Mouse (Mus musculus) lung, embryonic 15.5 days (tissue): ENCODE results near the gene Gstp2. TPM values are rescaled to one million over a fixed set of nuclear protein-coding genes. Genes with fewer than 3 reads are reported as not detected.
A peak's percentile ranks its signal among the peaks of the same experiment; 100 is the strongest.
"Not testable (repeated sequence)": the region's sequence is repeated elsewhere in the genome, so short reads cannot be mapped to it uniquely, and the experiment has no call there.

Source experiments
- ATAC-seq: fragments of 200-750 bp; cut with Nextera tagmentation; 2 replicates; pipeline ENCODE4 v1.8.0; 2017; ENCODE audit warnings: moderate number of reproducible peaks, borderline replicate concordance; ENCODE audit not compliant: low FRiP score, low TSS enrichment; ENCODE audit errors: extremely low read depth
- H3K27ac ChIP-seq: fragments of 300-500 bp; sonication (generic); 2 replicates; pipeline ENCODE4 v1.5.1; 2015; ENCODE audit warnings: moderate library complexity, mild to moderate bottlenecking, inconsistent platforms
- H3K27me3 ChIP-seq: fragments of 300-500 bp; sonication (generic); 2 replicates; pipeline ENCODE4 v1.6.1; 2015; ENCODE audit warnings: inconsistent platforms
- H3K36me3 ChIP-seq: fragments of 300-500 bp; sonication (generic); 2 replicates; pipeline ENCODE4 v1.6.1; 2015; ENCODE audit warnings: inconsistent platforms
- H3K4me1 ChIP-seq: fragments of 300-500 bp; sonication (generic); 2 replicates; pipeline ENCODE4 v1.6.1; 2015; ENCODE audit warnings: inconsistent platforms
- H3K4me2 ChIP-seq: fragments of 300-500 bp; sonication (generic); 2 replicates; pipeline ENCODE4 v1.6.1; 2015; ENCODE audit warnings: inconsistent platforms, mild to moderate bottlenecking, moderate library complexity
- H3K4me3 ChIP-seq: fragments of 300-500 bp; sonication (generic); 2 replicates; pipeline ENCODE4 v1.5.1; 2015; ENCODE audit warnings: mild to moderate bottlenecking, inconsistent platforms
- H3K9ac ChIP-seq: fragments of 300-500 bp; sonication (generic); 2 replicates; pipeline ENCODE4 v1.6.1; 2015; ENCODE audit warnings: inconsistent platforms
- H3K9me3 ChIP-seq: fragments of 300-500 bp; sonication (generic); 2 replicates; pipeline ENCODE4 v1.6.1; 2016; ENCODE audit warnings: inconsistent platforms
- WGBS: fragments of 180-500 bp; shearing (Covaris S2); methylation state at CpG from one replicate; pipeline ENCODE4 v1.1.7; 2015; 5-methylcytosine and 5-hydroxymethylcytosine counted together
- polyA plus RNA-seq: library from polyadenylated mRNA; unstranded; fragments of >200 nt; fragmentation: Nextera tagmentation; extraction: Ambion mirVana; gene quantifications from 2 replicates; pipeline ENCODE4 v1.2.1, GENCODE M21; 2015

Gstp2 gene
- polyA plus RNA-seq, 1 experiment from 2014 or later: 5.2 TPM

- not testable (repeated sequence) for H3K27ac ChIP-seq, H3K9me3 ChIP-seq, ATAC-seq, H3K27me3 ChIP-seq, H3K4me3 ChIP-seq, H3K4me2 ChIP-seq, H3K4me1 ChIP-seq, H3K9ac ChIP-seq, H3K36me3 ChIP-seq
- 80% methylated on average over 5 of the region's 5 CpGs for WGBS
Observed at GRCm38 (mm10) chr19:4044109-4044508, 1.7 kb downstream of the Gstp2 start.

GRCm38 (mm10) chr19:4042124-4042523, 3.7 kb downstream of the Gstp2 start:
- WGBS: 62% methylated on average over 14 of the region's 14 CpGs
- H3K4me2 ChIP-seq: no peak overlapping the region
- ATAC-seq: no peak

DNA sequence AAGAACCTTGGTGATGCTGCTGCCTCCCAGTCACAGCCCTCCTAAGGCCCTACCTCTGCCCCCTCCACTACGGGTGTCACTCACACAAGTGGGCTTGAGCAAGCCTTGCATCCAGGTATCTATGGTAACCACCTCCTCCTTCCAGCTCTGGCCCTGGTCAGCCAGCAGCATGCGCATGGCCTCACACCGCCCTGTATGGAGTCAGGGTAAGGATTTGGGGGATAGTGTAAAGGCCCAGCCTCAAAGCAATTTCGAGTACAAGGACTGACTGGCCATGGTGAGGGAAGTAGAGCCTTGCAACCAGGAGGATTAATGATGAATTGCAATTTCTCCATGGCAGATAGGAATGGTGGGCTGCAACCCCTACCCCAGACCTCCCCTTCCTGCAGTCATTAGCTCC, 4.3 kb downstream of the Gstp2 start:
- H3K4me1 ChIP-seq: peaks cover 12% of the 10 kb centered on the region
- H3K9ac ChIP-seq, H3K27ac ChIP-seq, H3K27me3 ChIP-seq, H3K9me3 ChIP-seq, H3K4me3 ChIP-seq, H3K4me2 ChIP-seq, H3K36me3 ChIP-seq, ATAC-seq: not testable (repeated sequence)
- 84% methylated on average over 3 of the region's 4 CpGs for WGBS

More at GRCm38 (mm10) chr19:4042124-4042523, 3.7 kb downstream of the Gstp2 start:
- peaks cover 10% of the 10 kb centered on the region for H3K4me1 ChIP-seq
- H3K9me3 ChIP-seq: no peaks in the 10 kb centered on the region
- no peak overlapping the region for H3K4me3 ChIP-seq
- H3K27ac ChIP-seq: no peak overlapping the region
- no peaks in the 10 kb centered on the region for H3K36me3 ChIP-seq
- H3K9ac ChIP-seq: no peak overlapping the region
- H3K27me3 ChIP-seq: no peaks in the 10 kb centered on the region

DNA sequence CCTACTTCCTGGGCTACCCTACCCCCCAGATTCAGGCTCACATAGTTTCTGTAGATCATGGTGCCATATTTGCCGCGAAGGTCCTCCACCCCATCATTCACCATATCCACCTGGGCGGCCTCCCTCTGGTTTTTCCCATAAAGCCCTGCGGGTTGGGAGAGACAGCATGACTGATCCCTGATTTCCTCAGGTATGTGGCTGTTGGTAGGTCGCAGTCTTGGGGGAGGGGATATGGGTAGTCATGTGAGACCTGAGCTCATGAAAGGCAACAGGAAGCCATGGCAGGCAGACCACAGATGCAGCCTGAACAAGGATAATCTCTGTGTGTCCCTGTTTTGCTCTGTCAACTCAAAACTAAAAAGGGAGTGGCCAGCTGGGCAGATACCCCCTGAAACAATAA, 4.9 kb downstream of the Gstp2 start:
- H3K4me2 ChIP-seq, H3K4me3 ChIP-seq, H3K4me1 ChIP-seq, H3K27me3 ChIP-seq, H3K27ac ChIP-seq, H3K9ac ChIP-seq, ATAC-seq, H3K36me3 ChIP-seq, H3K9me3 ChIP-seq: not testable (repeated sequence)
- 77% methylated on average over 5 of the region's 5 CpGs for WGBS

DNA sequence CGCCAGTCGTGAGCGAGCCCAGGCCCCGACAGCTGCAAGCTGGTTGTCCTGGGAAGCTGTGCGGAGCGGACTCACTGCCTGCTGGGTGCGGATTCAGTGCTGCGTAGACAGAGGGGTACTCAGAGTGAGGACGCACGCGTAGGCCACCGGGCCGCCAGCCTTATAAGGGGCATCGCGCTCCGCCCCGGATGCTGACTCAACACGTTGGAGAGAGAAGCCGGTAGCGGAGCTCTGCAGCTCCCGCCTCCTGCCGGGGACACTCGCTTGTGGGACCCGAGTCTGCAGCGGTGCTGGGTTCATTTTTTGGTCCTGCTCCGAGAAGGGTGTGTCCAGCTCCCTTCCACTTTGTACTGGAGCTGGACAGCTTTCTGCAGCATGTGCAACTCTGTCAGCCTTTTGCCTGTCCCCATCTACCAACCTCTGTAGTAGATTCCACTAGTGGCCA, 8.0 kb downstream of the Gstp2 start, which contains the start of gene Gstp1:
Gene Gstp1, minus strand, starts transcription at position 198 of the 445 bp plus-strand sequence.
- Histone ChIP-seq H3K36me3 (peaks cover 6% of the 10 kb centered on the region; the same call in 1 of the 2 replicates), H3K4me3 (peak within 1 kb of the TSS; percentile 63), H3K9me3 (no peaks in the 10 kb centered on the region), H3K27ac (peak within 1 kb of the TSS; percentile 77), H3K4me1 (peaks cover 4% of the 10 kb centered on the region; the same call in 1 of the 2 replicates), H3K27me3 (no peaks in the 10 kb centered on the region), H3K4me2 (peak within 1 kb of the TSS; percentile 74), H3K9ac (peak within 1 kb of the TSS; percentile 59)
- ATAC-seq: peak; percentile 90; the same call in 1 of the 2 replicates
- WGBS: under 1% methylated on average over 26 of the region's 26 CpGs

GRCm38 (mm10) chr19:4037154-4037787, 8.6 kb downstream of the Gstp2 start:
- H3K9ac ChIP-seq: peak overlapping the region; percentile 59
- not testable (repeated sequence) for H3K9me3 ChIP-seq, H3K4me1 ChIP-seq, H3K27me3 ChIP-seq, H3K36me3 ChIP-seq
- WGBS: 23% methylated on average over 7 of the region's 8 CpGs
- peak overlapping the region; percentile 77 for H3K27ac ChIP-seq
- peak overlapping the region; percentile 74 for H3K4me2 ChIP-seq
- H3K4me3 ChIP-seq: peak overlapping the region; percentile 63
- peak; percentile 56 for ATAC-seq

DNA sequence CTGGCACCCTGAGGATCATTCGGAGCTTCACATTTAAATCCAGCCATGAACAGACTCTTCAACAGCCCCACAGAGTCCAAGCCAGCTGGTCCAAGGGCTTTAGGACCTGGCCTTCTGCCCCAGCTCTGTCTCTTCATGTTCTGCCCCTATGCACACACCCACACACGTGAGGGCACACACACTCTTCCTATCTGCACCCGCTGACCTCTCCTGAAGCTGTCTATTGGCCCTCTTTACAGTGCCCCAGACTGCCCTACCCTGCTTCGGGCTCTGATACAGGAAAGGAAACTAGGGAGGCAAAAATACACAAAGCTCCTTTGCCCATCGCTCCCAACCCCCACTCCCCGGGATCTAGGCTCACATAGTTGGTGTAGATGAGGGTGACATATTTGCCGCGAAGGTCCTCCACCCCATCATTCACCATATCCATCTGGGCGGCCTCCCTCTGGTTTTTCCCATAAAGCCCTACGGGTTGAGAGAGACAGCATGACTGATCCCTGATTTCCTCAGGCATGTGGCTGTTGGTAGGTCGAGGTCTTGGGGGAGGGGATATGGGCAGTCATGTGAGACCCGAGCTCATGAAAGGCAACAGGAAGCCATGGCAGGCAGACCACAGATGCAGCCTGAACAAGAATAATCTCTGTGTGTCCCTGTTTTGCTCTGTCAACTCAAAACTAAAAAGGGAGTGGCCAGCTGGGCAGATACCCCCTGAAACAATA, 9.3 kb downstream of the Gstp2 start:
- H3K4me3 ChIP-seq: no peak overlapping the region
- H3K27me3 ChIP-seq: no peaks in the 10 kb centered on the region
- H3K9me3 ChIP-seq: no peaks in the 10 kb centered on the region
- H3K4me2 ChIP-seq: peak overlapping the region; percentile 23; the same call in 1 of the 2 replicates
- no peak overlapping the region for H3K9ac ChIP-seq
- peaks cover 4% of the 10 kb centered on the region; the same call in 1 of the 2 replicates for H3K4me1 ChIP-seq
- 68% methylated on average over 12 of the region's 12 CpGs for WGBS
- no peak for ATAC-seq
- no peak overlapping the region for H3K27ac ChIP-seq
- H3K36me3 ChIP-seq: peaks cover 6% of the 10 kb centered on the region; the same call in 1 of the 2 replicates

- H3K9me3 ChIP-seq: no peaks in the 10 kb centered on the region
- 44% methylated on average over 5 of the region's 5 CpGs for WGBS
- H3K27ac ChIP-seq: no peak overlapping the region
- H3K9ac ChIP-seq: no peak overlapping the region
- no peak overlapping the region for H3K4me3 ChIP-seq
- H3K4me2 ChIP-seq: no peak overlapping the region
- no peaks in the 10 kb centered on the region for H3K27me3 ChIP-seq
- no peak for ATAC-seq
- H3K36me3 ChIP-seq: peaks cover 6% of the 10 kb centered on the region; the same call in 1 of the 2 replicates
- peaks cover 4% of the 10 kb centered on the region; the same call in 1 of the 2 replicates for H3K4me1 ChIP-seq
Observed at GRCm38 (mm10) chr19:4033742-4034141, 12.1 kb downstream of the Gstp2 start.

DNA sequence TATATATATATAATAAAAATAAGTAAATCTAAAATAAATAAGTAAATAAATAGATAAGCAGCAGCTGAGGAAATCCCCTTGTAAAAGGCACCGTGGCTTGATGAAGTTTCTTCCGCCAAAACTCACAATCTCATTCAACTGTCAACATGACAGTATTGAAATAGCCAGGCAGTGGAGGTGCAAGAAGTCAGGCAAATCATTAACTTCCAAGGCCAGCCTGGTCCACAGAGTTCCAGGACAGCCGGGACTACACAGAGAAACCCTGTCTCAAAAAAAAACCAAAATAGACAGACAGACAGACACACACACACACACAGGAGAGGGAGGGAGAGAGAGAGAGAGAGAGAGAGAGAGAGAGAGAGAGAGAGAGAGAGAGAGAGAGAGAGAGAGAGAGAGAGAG, 12.5 kb downstream of the Gstp2 start:
- Histone ChIP-seq H3K36me3 (peaks cover 6% of the 10 kb centered on the region; the same call in 1 of the 2 replicates), H3K4me1 (peaks cover 4% of the 10 kb centered on the region; the same call in 1 of the 2 replicates), H3K4me3 (no peak overlapping the region), H3K27me3 (no peaks in the 10 kb centered on the region), H3K27ac (no peak overlapping the region), H3K9ac (no peak overlapping the region), H3K4me2 (no peak overlapping the region), H3K9me3 (no peaks in the 10 kb centered on the region)
- no peak for ATAC-seq
- WGBS: 57% methylated on average over 3 of the region's 3 CpGs

- H3K36me3 ChIP-seq: peaks cover 6% of the 10 kb centered on the region; the same call in 1 of the 2 replicates
- ATAC-seq: no peak
- H3K9me3 ChIP-seq: no peaks in the 10 kb centered on the region
Observed at GRCm38 (mm10) chr19:4032668-4033067, 13.2 kb downstream of the Gstp2 start.

DNA sequence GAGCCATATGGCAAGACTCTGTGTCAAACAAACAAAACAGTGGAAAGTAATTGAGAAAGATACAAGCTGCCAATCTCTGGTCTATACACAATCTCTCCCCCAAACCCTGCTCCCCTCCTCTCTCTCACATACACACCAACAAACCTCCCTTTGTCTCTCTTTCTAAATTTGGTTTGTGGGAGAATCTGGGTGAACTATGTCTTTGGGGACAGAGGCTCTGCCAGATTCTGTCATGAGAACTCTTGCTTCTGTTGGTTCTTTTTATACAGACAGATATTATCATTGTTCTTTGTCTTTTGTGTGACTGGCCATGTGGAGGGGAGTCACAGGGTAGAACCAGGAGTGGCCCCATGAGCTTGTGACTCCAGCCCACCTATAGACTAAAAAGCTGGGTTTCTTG, 18.2 kb downstream of the Gstp2 start:
- Histone ChIP-seq H3K4me2 (no peak overlapping the region), H3K9ac (no peak overlapping the region), H3K27me3 (no peaks in the 10 kb centered on the region), H3K27ac (no peak overlapping the region), H3K4me3 (no peak overlapping the region), H3K9me3 (peaks cover 3% of the 10 kb centered on the region; the same call in 1 of the 2 replicates), H3K4me1 (no peaks in the 10 kb centered on the region), H3K36me3 (no peaks in the 10 kb centered on the region)
- no peak for ATAC-seq

More at GRCm38 (mm10) chr19:4032668-4033067, 13.2 kb downstream of the Gstp2 start:
- Histone ChIP-seq H3K9ac (no peak overlapping the region), H3K4me3 (no peak overlapping the region), H3K4me2 (no peak overlapping the region), H3K27me3 (no peaks in the 10 kb centered on the region), H3K27ac (no peak overlapping the region), H3K4me1 (peaks cover 4% of the 10 kb centered on the region; the same call in 1 of the 2 replicates)
- WGBS: 46% methylated on average over 7 of the region's 7 CpGs

- Histone ChIP-seq H3K4me2 (no peak overlapping the region), H3K4me1 (peaks cover 5% of the 10 kb centered on the region; the same call in 1 of the 2 replicates), H3K36me3 (no peaks in the 10 kb centered on the region), H3K27me3 (no peaks in the 10 kb centered on the region), H3K27ac (no peak overlapping the region), H3K9ac (no peak overlapping the region), H3K9me3 (peaks cover 3% of the 10 kb centered on the region; the same call in 1 of the 2 replicates), H3K4me3 (no peak overlapping the region)
- ATAC-seq: no peak
- WGBS: 56% methylated on average over 7 of the region's 7 CpGs
Observed at GRCm38 (mm10) chr19:4023185-4023584, 22.6 kb downstream of the Gstp2 start.
